Mouse (Mus musculus) heart, adult 11 months (tissue): ENCODE data around the gene Tex101.

ENCODE experiments used
- DNase-seq: peaks from one replicate; pipeline ENCODE4 v3.0.0; 2022

Gene Tex101

DNA sequence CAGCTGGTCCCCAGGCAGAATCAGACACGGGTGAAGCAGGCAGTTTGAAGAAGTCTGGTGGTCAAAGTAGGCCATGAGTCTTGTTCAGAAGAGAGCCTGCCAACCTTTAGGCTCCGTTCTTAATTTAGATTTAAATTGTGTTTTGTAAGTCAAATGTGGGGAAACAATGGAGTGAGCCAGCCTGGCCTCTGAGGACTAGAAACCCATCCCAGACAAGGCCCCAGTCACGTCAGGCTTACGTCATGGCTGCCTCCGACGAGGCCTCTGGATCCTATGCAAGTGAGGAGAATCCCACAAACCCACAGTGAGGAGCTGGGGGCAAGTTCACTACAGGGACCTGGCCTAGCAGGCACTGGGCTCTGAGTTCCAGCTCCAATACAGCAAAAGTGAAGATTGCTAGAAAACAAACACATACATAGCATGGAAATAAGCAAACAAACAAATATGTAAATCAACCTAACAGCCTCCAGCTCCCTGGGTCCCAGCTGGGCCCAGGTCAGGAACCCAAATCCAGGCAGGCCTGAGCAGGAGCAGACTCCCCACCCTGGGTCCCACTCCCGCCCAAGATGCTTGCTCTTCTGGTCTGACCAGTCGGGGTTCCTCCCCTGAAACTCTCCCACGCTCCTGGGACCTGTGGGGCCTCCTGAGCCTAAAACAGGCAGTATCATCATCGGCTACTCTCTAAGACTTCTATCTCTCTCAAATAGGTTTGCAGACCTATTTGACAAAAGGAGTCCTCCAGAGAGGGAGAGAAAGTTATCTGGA lies 46.2 kb downstream of the Tex101 start:
- no peak for DNase-seq

GRCm38 (mm10) chr7:24629672-24630071 lies 46.8 kb downstream of the Tex101 start:
- DNase-seq: no peak

DNA sequence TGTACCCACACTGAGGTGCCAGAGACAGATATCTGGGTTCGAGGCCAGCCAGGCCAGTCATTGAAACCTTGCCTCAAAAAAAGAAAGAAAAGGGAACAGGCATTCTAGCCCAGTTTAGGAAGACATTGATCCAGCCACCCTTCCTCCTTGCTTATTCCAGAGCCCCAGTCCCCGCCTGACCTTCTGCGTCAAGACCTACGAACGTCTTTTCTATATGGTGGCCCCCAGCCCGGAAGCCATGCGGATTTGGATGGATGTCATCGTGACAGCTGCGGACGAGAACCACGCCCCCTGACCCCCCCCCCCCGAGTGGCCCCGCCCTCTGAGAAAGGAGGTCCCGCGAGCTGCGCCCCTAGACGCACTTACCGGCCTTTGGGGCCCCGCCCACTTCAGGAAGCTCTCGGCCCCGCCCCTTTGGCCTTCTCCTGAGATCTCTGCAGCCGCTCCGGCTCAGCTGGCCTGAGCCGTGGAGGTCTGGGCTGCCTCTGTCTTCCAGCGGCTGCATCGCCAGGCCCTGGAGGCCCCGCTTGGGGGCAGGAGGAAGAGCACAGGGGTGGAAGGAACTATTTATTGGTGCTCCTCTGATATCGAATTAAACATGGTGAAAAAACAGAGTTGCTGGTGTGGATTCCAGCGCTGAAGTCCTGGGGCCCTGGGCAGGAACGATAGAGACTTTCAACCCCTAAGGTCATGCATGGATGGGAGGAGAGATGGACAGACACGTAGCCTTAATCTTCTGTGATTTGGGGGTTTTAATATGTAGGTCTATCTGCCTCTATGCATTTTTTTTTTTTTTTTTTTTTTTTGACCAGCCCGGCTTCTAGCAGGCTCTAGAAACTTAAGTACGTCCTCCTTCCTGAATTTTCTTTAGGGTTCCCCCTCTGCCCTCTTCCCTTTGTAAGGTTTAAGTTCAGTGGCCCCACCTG lies 47.5 kb downstream of the Tex101 start:
- peak; percentile 99 for DNase-seq

DNA sequence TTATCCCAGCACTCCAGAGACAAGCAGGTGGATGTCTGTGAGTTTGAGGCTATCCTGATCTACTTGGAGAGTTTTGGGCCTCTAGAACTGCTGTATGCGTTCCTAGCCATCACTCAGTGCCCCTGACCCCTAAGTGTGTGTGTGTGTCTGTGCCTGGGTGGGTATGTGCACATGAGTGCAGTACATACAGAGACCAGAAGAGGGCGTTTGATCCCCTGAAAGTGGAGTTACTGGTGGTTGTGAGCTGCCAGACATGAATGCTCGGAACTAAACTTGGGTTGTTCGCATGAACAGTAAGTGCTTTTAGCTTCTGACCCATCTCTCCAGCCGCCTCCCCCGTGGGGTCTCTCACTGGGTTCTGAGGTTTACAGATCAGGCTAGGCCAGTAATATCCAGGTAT lies 53.5 kb downstream of the Tex101 start:
- DNase-seq: no peak

DNA sequence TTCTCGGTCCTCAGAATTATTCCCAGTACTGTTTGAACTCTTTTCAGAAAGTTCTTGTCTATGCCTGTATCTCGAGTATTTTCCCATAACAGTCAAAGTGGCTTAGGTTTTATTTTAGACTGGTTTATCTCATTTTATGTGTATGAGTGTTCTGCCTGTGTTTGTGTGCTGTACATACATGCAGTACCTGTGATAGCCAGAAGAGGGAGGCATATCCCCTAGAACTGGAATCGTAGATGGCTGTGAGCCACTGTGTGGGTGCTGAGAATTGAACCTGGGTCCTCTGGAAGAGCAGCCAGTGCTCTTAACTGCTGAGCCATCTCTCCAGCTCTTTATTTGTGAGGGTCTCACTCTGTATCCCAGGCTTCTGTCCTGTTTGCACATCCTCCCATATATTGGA lies 55.3 kb downstream of the Tex101 start:
- no peak for DNase-seq

DNA sequence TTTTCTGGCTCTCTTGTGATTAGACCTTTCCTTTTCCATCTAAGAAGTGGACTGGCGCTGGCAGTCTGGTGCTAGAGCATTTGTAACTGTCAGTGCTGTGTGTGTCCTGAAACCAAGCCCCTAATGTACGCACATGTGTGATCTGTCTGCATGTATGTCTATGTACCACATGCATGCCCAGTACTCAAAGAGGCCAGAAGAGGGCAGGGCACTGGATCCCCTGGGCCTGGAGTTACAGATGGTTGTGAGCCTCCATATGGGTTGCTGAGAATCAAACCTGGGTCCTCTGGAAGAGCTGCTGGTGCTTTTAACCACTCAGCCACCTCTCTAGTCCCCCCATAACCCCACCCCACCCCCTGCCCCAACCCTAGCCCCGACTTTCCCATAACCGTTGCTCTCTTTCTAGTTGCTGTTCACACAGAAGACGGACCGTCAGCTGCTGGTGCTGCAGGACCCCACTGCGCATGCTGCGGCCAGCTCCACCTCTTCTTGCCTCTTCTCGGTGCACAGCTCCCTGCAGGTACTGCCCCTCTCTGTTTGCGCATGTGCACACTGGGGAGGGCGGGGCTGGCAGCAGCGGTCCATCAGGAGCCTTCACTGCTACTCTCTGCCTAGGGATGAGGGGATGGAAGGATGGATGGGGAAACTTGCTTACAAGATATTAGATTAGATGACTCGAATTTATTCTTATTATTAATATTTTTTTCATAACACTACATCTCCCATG lies 56.6 kb downstream of the Tex101 start:
- no peak for DNase-seq

GRCm38 (mm10) chr7:24618374-24618773 lies 58.1 kb downstream of the Tex101 start:
- DNase-seq: peak; percentile 79
